Mouse (Mus musculus) spleen, postnatal 36 days (tissue): ENCODE data around the gene Podxl.
"Not testable (repeated sequence)": the region's sequence is repeated elsewhere in the genome, so short reads cannot be mapped to it uniquely, and the experiment has no call there.

ENCODE experiments used
- DNase-seq, 2 experiments: peaks; one replicate each; pipeline ENCODE4 v3.0.0; 2022; ENCODE audit warnings: low spot score in 2 of 2, mixed read lengths in 1 of 2

Gene Podxl

GRCm38 (mm10) chr6:31567200-31567599 lies 3.4 kb upstream of the Podxl start:
- DNase-seq: no peak

GRCm38 (mm10) chr6:31564901-31565391 lies 1.2 kb upstream of the Podxl start:
- no peak for DNase-seq

- DNase-seq: no peak
These were observed 376 bp upstream of the Podxl start for GRCm38 (mm10) chr6:31564182-31564531.

GRCm38 (mm10) chr6:31562371-31563080 lies 1.3 kb downstream of the Podxl start:
- DNase-seq: no peak

GRCm38 (mm10) chr6:31561948-31562347 lies 1.8 kb downstream of the Podxl start:
- not testable (repeated sequence) for DNase-seq

GRCm38 (mm10) chr6:31560138-31560959 lies 3.4 kb downstream of the Podxl start:
- DNase-seq: no peak

GRCm38 (mm10) chr6:31556460-31557100 lies 7.2 kb downstream of the Podxl start:
- no peak for DNase-seq

- no peak for DNase-seq
These were observed 12.8 kb downstream of the Podxl start for GRCm38 (mm10) chr6:31550876-31551532.

- DNase-seq: no peak
These were observed 14.3 kb downstream of the Podxl start for GRCm38 (mm10) chr6:31549361-31550051.

- DNase-seq: no peak
These were observed 19.5 kb downstream of the Podxl start for GRCm38 (mm10) chr6:31544318-31544717.

- DNase-seq: no peak
These were observed 23.8 kb downstream of the Podxl start for GRCm38 (mm10) chr6:31540018-31540417.

GRCm38 (mm10) chr6:31538112-31538511 lies 25.7 kb downstream of the Podxl start:
- DNase-seq: no peak

GRCm38 (mm10) chr6:31537193-31537592 lies 26.6 kb downstream of the Podxl start:
- DNase-seq: no peak

GRCm38 (mm10) chr6:31534705-31535104 lies 29.1 kb downstream of the Podxl start:
- no peak for DNase-seq

- no peak for DNase-seq
These were observed 31.9 kb downstream of the Podxl start for GRCm38 (mm10) chr6:31531880-31532279.

- DNase-seq: no peak
These were observed 35.4 kb downstream of the Podxl start for GRCm38 (mm10) chr6:31528339-31528738.

- DNase-seq: no peak
These were observed 35.9 kb downstream of the Podxl start for GRCm38 (mm10) chr6:31527897-31528296.

GRCm38 (mm10) chr6:31526929-31527328 lies 36.9 kb downstream of the Podxl start:
- DNase-seq: no peak

- no peak for DNase-seq
These were observed 38.4 kb downstream of the Podxl start for GRCm38 (mm10) chr6:31525231-31525900.

- no peak for DNase-seq
These were observed 39.1 kb downstream of the Podxl start for GRCm38 (mm10) chr6:31524647-31525046.

- no peak for DNase-seq
These were observed 39.7 kb downstream of the Podxl start for GRCm38 (mm10) chr6:31524121-31524520.
